Mouse (Mus musculus): Measurements from ENCODE around the gene Zgpat.
A peak's percentile ranks its signal among the peaks of the same experiment; 100 is the strongest.

Zgpat gene

GRCm38 (mm10) chr2:181384919-181385391 is 20.2 kb downstream of the Zgpat start:
- DNase-seq (ENCODE audit: low spot score) = peak; percentile 44

GRCm38 (mm10) chr2:181385885-181386284 is 21.2 kb downstream of the Zgpat start:
- DNase-seq (ENCODE audit: low spot score) = peak; percentile 39

- DNase-seq (ENCODE audit: low spot score) = no peak
These were observed 22.0 kb downstream of the Zgpat start for GRCm38 (mm10) chr2:181386663-181387210.

GRCm38 (mm10) chr2:181390136-181390870 is 25.6 kb downstream of the Zgpat start:
- DNase-seq (ENCODE audit: low spot score) = no peak

GRCm38 (mm10) chr2:181391022-181391421 is 26.3 kb downstream of the Zgpat start:
- no peak for DNase-seq (ENCODE audit: low spot score)

- DNase-seq (ENCODE audit: low spot score) = no peak
These were observed 26.8 kb downstream of the Zgpat start for GRCm38 (mm10) chr2:181391541-181391940.

- peak; percentile 80 for DNase-seq (ENCODE audit: low spot score)
These were observed 28.0 kb downstream of the Zgpat start for GRCm38 (mm10) chr2:181392600-181393213.

GRCm38 (mm10) chr2:181394086-181394485 is 29.4 kb downstream of the Zgpat start:
- no peak for DNase-seq (ENCODE audit: low spot score)

GRCm38 (mm10) chr2:181397207-181397761 is 32.6 kb downstream of the Zgpat start:
- DNase-seq (ENCODE audit: low spot score) = no peak

- no peak for DNase-seq (ENCODE audit: low spot score)
These were observed 36.8 kb downstream of the Zgpat start for GRCm38 (mm10) chr2:181401497-181401896.

- no peak for DNase-seq (ENCODE audit: low spot score)
These were observed 39.0 kb downstream of the Zgpat start for GRCm38 (mm10) chr2:181403722-181404121.

- DNase-seq (ENCODE audit: low spot score) = no peak
These were observed 44.9 kb downstream of the Zgpat start for GRCm38 (mm10) chr2:181409643-181410042.

- peak; percentile 74 for DNase-seq (ENCODE audit: low spot score)
These were observed 46.2 kb downstream of the Zgpat start for GRCm38 (mm10) chr2:181410760-181411473.

- DNase-seq (ENCODE audit: low spot score) = no peak
These were observed 48.4 kb downstream of the Zgpat start for GRCm38 (mm10) chr2:181413141-181413540.

GRCm38 (mm10) chr2:181415945-181416344 is 51.2 kb downstream of the Zgpat start:
- DNase-seq (ENCODE audit: low spot score) = peak; percentile 49

- no peak for DNase-seq (ENCODE audit: low spot score)
These were observed 54.6 kb downstream of the Zgpat start for GRCm38 (mm10) chr2:181419359-181419758.

GRCm38 (mm10) chr2:181420426-181420825 is 55.7 kb downstream of the Zgpat start:
- DNase-seq (ENCODE audit: low spot score) = no peak

GRCm38 (mm10) chr2:181420903-181421638 is 56.3 kb downstream of the Zgpat start:
- no peak for DNase-seq (ENCODE audit: low spot score)

- no peak for DNase-seq (ENCODE audit: low spot score)
These were observed 59.1 kb downstream of the Zgpat start for GRCm38 (mm10) chr2:181423834-181424233.

All from ovary, postnatal 36 days (tissue).